Mouse (Mus musculus) lung, postnatal 0 days (tissue): ENCODE measurements around the gene Cep131.

Experiments
- CTCF ChIP-seq: IDR thresholded peaks from 2 replicates; pipeline ENCODE4 v1.5.1; 2016; ENCODE audit warnings: antibody characterized with exemption, mild to moderate bottlenecking
- EP300 ChIP-seq: IDR thresholded peaks from 2 replicates; pipeline ENCODE4 v1.6.1; 2016; ENCODE audit warnings: antibody characterized with exemption, mild to moderate bottlenecking, control low read depth

DNA sequence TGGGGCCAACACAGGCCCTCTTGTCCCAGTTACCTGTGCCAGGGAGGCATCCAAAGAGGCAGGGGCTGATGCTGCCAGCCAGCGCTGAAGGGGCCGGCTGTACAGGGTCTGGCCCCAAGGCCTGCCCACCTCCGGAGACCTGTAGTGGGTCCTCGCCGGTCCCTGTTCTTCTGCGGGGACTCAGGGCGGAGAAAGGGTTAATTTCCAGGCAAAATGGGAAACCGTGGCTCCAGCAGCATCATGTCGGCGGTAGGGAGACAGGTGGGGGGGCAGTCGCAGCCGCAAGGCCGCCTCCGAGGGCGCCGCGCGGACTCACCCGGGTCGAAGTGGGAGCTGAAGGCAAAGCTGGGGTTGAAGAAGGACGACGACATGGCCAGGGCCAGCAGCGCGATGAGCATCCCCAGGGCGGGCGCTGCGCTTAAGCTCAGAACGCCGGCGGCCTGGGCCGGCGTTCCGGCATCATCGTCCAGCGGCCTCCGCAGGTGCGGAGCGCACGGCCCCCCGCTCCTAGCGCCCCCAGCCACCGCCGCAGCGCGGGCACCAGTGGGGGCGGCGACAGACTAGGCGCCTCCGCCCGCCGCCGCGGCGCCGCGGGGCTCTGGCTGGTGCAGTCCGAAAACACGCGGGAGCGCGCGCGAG is 40.0 kb downstream of the Cep131 start, which contains the start of gene Aatk:
- TF ChIP-seq EP300, result no peak
- no peak for TF ChIP-seq CTCF
